Mouse (Mus musculus) liver, adult (tissue): ENCODE data around the gene Tgfb2.

Experiments used
- GATA4 ChIP-seq: IDR thresholded peaks from 2 replicates; pipeline ENCODE4 v1.6.1; 2014; ENCODE audit warnings: mild to moderate bottlenecking, low read length; ENCODE audit not compliant: insufficient replicate concordance

Tgfb2 gene

GRCm38 (mm10) chr1:186705915-186706248, at the start of gene Tgfb2:
TSS of gene Tgfb2 (minus strand) at chr1:186705989.
- no peak for TF ChIP-seq GATA4

GRCm38 (mm10) chr1:186749675-186750283, 44.0 kb upstream of the Tgfb2 start:
- TF ChIP-seq GATA4: no peak

- TF ChIP-seq GATA4: no peak
Observed at GRCm38 (mm10) chr1:186748724-186749653, 43.2 kb upstream of the Tgfb2 start, which contains the start of gene Rrp15. TSS of gene Rrp15 (minus strand) at chr1:186749358.

GRCm38 (mm10) chr1:186739828-186740227, 34.0 kb upstream of the Tgfb2 start:
- TF ChIP-seq GATA4: no peak

- TF ChIP-seq GATA4: no peak
Observed at GRCm38 (mm10) chr1:186735537-186735936, 29.7 kb upstream of the Tgfb2 start.

GRCm38 (mm10) chr1:186733052-186733451, 27.3 kb upstream of the Tgfb2 start:
- TF ChIP-seq GATA4: no peak

- no peak for TF ChIP-seq GATA4
Observed at GRCm38 (mm10) chr1:186728778-186729177, 23.0 kb upstream of the Tgfb2 start.

GRCm38 (mm10) chr1:186726117-186726516, 20.3 kb upstream of the Tgfb2 start:
- no peak for TF ChIP-seq GATA4

GRCm38 (mm10) chr1:186722299-186722698, 16.5 kb upstream of the Tgfb2 start:
- TF ChIP-seq GATA4: no peak

GRCm38 (mm10) chr1:186721846-186722245, 16.1 kb upstream of the Tgfb2 start:
- no peak for TF ChIP-seq GATA4

- no peak for TF ChIP-seq GATA4
Observed at GRCm38 (mm10) chr1:186721166-186721565, 15.4 kb upstream of the Tgfb2 start.

- TF ChIP-seq GATA4: no peak
Observed at GRCm38 (mm10) chr1:186719708-186720107, 13.9 kb upstream of the Tgfb2 start.

GRCm38 (mm10) chr1:186718881-186719280, 13.1 kb upstream of the Tgfb2 start:
- no peak for TF ChIP-seq GATA4

GRCm38 (mm10) chr1:186714980-186715896, 9.4 kb upstream of the Tgfb2 start:
- no peak for TF ChIP-seq GATA4

- no peak for TF ChIP-seq GATA4
Observed at GRCm38 (mm10) chr1:186714215-186714614, 8.4 kb upstream of the Tgfb2 start.
